Mouse (Mus musculus): ENCODE results near the gene Cnpy3.
"Not testable (repeated sequence)": the region's sequence is repeated elsewhere in the genome, so short reads cannot be mapped to it uniquely, and the experiment has no call there.

Gene Cnpy3

DNA sequence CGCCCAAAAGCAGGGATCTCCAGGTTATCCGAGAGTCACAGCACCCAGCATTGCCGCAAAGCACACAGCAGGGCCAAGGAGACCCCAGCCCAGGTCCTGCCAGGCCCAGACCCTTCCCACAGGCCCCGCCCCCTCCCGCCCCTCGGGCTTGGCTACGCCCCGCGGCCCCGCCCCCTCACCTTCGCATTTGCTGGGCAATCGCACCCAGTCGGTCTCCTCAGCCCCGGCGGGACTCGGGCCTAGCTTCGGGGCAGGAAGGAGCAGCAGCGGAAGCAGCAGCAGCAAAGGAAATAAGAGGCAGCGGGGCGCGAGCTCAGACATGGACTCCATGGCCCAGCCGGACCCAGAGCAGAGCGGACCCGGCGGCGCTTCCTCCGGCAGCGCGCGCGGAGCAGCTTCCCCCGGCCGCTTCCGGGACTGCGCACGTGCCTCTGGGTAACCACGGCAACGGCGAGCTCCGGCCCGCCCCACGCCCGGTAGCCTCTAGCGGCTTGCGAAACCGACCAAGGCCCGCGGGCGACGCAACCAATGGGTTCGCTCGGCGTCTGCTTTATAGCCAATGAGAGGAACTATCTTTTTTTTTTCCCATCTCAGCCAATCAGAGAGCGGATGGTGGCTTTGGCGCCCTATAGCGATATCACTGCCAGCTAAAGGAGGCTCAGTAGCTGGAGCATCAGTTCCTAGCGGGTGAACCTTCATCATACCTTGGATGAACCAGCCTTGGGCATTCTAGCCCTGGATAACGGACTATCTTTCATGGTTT lies at the start of gene Cnpy3:
Gene Cnpy3, minus strand, starts transcription at position 421 of the 763 bp plus-strand sequence.
- peak; percentile 80 for DNase-seq (ENCODE audit: low spot score)

DNA sequence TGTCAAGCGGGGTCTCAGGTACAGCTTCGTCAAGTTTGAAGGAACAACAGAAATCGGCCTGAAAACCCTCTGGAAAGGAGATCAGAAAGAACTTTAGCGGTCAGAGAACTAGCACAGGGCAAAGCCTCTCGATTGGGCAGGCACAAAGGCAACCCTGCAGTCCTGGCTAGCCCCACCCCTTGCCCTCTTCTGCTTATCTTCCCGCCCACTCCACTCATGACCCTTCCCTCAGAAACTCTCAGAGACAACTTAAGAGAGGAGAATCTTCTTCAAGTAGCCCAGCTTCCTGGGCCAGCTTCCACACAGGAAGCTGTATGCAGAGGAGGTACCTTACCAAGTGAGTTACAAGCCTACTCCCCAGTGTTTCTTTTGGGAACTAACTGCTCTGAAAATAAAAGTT lies 49.7 kb upstream of the Cnpy3 start:
- DNase-seq (ENCODE audit: low spot score) = no peak

DNA sequence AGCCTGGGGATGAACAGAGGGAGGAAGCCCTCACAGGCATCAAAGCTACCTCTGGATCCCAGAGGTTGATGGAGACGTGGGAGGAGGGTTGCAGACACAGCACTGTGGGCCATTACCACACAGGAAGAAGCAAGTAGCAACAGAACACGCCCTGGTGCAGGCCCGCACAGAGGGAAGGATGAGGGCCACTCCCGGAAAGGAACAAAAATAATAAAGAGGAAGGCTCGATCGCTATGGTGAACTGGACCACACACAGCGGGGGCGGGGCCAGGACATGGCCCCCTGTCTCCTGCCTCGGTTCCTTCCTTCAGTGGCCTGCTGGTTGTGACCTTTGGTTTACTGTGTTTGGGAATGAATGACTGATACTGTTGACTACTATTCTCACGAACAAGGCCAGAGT lies 47.7 kb upstream of the Cnpy3 start:
- DNase-seq (ENCODE audit: low spot score) = no peak

DNA sequence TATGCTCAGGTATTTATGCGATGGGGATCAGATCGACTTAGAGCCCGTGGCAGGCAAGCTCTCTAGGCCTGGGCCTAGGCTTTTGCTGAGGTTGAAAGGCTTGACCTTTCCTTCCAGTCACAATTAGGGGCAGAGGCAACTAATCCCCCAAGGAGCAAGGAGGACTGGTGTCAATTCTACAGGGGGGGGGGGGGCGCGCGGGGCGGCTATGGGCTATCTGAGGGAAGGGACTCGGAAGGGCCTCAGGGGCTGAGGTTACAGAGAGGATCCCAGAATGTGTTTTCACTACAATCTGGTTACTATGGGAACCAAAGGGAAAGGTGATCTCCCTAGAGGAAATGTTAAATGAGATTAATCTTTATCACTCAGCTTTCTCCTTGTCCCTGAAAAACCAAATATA lies 45.4 kb upstream of the Cnpy3 start:
- no peak for DNase-seq (ENCODE audit: low spot score)

DNA sequence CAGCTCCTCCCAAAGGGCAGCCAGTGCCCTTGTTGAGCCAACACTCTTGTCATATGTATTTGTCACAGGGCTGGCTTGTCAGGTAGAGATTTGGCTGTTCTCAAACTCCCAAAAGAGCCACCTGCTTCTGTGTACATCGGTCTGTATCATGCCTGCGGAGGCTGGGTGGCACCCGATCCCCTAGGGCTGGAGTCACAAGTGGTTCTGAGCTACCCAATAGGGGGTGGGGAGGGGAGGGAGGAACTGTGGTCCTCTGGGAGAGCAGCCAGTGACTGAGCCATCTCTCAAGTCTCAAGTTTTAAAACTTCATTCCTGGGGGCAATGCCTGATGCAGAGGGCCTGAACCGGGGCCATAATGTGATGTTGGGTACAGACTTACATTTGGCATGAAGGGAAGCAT lies 44.7 kb upstream of the Cnpy3 start:
- no peak for DNase-seq (ENCODE audit: low spot score)

DNA sequence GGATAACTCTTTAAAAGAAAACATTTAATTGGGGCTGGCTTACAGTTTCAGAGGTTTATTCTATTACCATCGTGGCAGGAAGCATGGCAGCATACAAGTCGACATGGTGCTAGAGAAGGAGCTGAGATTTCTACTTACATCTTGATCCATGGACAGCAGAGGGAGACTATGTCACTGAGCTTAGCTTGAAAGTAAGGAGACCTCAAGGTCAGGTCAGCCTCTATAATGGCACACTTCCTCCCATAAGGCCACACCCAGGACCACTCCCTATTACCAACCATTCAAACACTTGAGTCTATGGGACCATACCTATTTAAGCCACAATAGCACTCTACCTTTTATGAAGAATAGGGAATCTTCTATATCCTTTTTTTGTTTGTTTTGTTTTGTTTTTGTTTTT lies 40.9 kb upstream of the Cnpy3 start:
- no peak for DNase-seq (ENCODE audit: low spot score)

DNA sequence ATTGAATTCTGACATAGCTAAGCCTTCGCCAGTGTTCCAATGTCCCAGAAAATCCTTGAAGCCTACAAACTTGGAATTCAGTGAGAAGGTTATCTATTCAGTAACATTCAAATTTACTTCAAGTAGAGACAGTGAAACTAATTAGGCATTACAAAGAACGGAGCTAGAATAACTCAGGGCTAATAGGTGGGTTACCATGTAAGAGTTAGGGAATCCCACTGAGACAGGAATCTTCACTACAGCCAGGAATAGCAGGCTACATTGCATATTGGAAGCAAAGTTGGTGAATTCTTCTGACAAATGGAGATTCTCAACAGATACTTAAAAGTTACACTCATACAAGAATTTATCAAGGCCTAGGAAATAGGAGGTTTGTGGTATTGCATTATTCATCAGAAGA lies 36.0 kb upstream of the Cnpy3 start:
- DNase-seq (ENCODE audit: low spot score) = not testable (repeated sequence)

DNA sequence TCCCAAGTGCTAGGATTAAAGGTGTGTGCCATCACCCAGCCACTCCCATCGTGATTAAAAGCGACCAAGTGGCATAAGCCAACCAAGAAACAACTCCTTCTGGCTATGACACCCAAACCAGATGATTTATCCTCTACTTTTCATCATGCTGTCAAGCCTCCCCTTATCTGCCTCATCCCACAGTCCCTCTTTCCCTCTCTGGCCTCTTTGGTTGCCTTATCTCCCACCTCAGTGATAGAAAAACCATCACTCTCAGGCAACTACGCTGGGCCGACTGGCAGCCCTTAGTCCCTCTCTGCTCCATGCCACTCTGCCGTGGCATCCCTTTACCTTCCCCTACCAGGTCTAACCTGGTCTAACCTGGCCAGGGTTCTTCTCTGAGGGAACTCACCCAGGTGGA lies 34.9 kb upstream of the Cnpy3 start:
- DNase-seq (ENCODE audit: low spot score) = no peak

DNA sequence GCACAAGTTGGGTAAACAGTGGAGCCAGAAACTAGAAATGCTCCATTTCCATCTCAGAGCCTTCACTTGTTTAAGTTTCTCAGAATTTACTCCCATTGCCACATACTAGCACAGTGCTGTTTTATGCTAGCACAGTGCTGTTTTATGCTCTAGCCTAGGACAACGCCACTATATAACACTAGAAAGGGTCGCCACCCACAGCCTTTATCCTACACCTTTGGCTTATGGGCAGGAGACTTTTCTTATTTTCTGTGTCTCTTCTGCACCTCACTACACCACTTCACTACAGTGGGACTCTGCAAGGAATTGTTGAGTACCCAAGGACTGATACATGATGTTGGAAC lies 31.2 kb upstream of the Cnpy3 start:
- no peak for DNase-seq (ENCODE audit: low spot score)

DNA sequence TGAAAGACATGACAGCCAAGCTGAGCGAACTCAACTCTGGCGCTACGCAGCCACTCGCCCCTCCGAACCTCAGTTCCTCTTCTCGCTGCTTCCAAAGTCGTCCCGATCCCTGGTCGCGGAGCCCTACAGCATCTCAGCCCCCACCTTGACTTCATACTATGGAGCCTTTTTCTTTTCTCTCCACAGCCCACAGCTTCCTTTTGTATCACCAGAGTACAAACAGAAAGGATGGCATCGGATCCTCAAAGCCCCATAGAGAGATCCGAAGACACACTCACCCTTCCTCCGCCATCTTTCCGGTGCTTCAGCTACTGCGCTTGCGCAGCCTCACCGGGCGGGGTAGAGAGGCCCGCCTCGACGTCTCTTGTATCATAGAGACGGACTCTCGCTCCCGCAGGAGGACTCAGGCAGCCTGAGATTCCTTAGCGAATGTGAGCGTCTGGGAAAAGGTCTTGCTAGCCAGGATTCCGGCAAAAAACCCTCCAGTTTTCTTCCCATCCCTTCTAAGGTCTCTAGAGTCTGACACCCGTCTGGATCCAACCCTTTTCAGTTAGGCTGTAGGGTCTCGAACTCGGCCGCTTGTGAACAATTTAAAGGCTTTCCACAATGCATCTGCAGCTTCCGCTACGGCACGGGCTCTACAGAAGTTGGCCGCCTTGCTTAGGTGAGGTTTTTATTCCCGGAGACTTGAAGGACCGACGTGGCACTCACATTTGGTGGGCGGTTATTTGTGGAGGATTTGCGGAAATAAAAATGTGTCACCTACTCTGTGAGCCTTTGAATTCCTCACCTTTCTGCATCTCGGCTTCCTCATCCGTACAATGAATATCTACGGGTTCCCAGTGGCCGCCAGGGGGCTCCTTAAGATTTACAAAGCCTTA lies 30.6 kb upstream of the Cnpy3 start, which contains the start of gene Rpl7l1:
Gene Rpl7l1, minus strand, starts transcription at position 332 of the 881 bp plus-strand sequence.
- DNase-seq (ENCODE audit: low spot score) = peak; percentile 93

DNA sequence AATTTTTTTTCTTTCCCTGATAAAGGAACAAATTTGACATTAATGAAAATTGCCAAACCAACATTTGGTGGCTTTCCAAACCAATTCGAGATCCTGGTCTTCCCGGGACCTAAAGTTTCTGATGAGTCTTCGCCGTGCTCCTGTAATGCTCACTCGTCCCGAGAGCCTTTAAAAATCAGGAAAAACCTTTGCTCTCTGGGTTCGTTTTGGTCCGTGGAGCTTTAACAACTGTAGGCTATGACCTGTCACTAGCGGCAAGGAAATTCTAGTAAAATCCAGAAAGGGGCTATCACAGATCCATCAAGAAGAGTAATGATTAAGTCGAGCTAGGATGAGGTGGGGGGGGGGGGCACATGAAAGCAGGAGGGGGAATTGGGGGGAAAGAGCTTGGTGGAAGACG lies 29.9 kb upstream of the Cnpy3 start:
- no peak for DNase-seq (ENCODE audit: low spot score)

DNA sequence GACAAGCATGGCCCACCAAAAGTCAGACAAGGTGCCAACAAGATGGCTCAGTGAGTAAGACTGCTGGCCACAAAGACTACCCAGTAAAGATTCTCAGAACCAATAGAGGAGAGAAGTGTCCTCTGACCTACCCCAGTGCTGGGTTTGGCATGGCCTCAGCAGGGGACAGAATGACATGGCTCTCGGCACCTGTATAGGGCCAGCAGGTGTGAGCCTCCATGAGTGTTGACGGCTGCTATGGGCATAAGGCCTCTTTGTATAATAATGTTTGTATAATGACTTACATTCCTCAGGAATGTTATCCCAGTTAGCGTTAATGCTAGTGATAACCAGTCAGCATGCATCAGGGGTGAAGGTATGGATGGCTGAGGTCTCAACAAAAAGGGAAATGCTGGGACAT lies 24.1 kb upstream of the Cnpy3 start:
- no peak for DNase-seq (ENCODE audit: low spot score)

DNA sequence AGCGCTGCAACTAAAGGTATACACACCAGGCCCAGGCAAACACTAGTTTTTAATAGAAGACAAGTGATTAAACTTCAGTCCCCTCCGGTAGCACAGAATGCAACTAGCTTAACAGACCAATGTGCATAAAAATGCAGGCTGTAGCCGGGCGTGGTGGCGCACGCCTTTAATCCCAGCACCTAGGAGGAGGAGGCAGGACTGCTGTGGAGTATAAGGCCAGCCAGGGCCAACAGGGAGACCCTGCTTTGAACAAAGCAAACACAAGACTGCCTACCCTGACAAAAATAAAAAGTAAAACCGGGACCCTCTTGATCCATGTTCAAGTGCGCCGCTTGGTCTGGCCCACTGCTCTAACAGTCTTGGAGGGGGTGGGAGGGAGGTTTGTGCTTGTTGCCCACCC lies 23.1 kb upstream of the Cnpy3 start:
- no peak for DNase-seq (ENCODE audit: low spot score)

DNA sequence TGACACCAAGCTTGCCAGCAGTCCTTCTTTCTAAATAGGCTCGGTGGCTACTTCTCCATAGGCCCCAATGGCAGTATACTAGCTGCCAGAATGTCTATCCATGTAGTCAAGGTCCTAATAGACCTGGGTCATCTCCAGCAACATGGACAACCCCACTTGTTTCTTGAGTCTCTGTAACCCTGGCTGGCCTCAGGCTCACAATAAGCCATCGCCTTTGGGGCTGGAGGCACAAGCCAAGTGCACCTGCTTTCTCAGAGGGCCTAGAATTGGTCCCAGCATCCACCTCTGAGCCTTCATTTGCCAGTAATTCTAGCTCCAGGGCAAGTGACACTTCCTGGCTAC lies 22.1 kb upstream of the Cnpy3 start:
- DNase-seq (ENCODE audit: low spot score) = no peak

DNA sequence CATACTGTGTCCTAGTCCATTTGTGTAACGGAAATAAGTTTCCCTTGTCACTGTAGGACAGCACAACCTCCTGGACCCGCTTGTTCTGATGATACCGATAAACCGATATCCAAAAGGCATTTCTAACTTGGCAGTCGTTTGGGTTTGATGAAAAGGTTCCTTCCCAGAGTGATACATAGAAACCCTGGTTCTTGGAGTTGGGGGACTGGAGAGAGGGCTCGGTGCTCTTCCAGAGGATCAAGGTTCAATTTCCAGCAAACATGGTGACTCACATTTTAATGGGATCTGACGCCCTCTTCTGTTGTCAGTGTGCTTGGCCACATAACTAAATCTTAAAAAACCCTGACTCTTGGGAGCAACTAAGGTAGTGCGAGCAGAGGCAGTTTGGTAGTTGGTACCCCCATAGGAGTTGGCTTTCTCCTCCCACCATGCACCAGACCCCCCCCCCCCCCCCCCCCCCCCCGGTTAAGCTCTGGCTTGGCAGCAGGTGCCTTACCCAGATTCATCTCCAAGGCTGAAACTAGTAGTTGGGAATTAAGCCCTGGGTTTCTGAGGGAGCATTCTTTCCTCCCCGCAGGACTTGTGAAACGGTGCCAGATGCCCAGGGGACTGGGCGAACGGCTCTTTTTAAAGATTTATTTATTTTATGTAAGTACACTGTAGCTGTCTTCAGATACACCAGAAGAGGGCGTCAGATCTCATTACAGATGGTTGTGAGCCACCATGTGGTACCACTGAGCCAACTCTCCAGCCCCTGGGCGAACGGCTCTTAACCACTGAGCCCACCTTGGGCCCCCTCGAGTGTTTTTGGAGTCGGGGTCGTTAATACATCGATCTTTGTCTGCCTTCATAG lies 21.5 kb upstream of the Cnpy3 start:
- no peak for DNase-seq (ENCODE audit: low spot score)

DNA sequence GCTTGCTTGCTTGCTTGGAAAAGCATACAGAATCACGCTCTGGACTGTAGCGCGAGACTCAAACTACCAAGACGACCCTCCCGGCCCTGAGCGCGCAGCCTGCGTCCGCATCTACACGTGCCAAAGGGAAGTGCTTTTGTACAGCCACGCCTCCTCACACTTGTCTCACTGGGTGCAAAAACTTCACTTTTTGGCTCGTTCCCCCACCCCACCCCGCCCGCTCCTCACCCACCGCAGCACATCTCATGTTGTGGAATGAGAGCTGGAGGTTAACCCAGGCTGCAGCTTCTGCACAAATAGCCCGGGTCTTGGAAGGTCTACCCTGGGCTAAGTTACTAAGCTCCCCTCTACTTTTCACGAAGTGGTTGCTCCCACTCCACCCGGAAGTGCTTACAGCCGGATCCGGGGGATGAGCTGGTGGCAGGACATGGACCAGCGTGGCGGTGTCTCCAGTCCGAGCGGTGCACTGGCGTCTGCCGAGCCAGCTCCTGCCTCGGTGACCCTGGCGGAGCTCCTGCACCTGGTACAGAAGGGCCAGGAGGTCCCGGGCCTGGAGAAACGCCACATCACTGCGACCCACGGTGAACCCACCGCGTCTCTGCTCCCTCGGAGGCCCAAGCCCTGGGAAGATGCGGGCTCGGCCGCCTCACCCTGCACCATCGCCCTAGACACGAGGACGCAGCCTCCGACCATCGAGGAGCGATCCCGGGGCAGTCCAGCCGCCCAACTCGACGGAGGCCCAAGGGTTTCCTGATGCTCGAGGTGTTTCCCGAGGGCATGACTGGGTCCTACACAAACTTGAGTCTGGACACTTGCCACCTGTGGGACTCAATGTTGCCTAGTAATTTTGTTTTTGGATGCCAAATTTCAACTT lies 20.6 kb upstream of the Cnpy3 start, which contains the start of gene 2310039H08Rik:
Gene 2310039H08Rik, plus strand, starts transcription at position 232 of the 874 bp plus-strand sequence.
- peak; percentile 73 for DNase-seq (ENCODE audit: low spot score)

DNA sequence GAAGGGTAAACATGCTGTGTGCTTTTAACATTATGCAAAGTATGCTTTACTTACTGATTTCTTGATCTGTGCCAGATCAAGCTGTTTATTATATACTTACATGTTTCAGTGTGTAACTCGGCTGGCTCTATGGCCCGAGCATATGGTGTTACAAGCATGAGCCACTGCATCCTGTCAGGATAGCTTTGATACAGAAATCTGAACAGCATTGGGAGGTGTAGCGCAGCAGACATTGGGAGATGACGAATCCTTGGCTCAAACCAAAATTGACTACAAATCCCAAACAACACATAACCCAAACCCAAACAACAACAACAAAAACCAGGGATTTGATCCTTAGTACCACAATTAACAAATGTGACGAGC lies 20.0 kb upstream of the Cnpy3 start:
- DNase-seq (ENCODE audit: low spot score) = no peak

DNA sequence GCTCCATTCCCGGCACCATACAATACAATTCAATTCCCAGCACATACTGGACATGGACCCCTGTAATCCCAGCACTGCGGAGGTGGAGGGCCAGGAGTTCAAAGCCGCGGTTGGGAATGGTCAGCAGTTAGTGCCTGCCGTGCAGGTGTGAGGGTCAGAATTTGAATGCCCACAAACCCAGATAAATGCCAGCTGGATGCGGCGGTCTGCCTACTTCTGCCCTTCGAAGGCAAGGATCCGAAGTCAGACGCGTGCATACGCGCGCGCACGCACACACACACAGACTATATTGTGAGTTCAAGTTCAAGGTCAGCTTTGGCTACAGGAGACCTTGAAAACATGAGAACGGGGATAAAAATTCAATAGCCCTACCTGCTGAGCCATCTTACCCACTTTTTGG lies 19.6 kb upstream of the Cnpy3 start:
- no peak for DNase-seq (ENCODE audit: low spot score)

DNA sequence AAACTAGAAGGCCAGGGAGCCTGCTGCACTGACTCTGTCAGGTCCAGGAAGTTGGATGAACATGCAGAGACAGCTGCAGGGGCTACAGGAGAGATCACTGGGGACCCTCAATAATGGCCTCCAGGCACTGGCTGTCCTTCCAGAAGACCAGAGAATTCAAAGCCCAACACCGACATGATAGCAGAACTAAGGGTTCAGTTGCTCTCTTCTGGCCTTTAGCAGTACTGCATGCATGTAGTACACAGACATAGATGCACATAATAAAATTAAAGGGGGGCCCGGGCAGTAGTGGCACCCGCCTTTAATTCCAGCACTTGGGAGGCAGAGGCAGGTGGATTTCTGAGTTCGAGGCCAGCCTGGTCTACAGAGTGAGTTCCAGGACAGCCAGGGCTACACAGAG lies 19.0 kb upstream of the Cnpy3 start:
- DNase-seq (ENCODE audit: low spot score) = no peak

DNA sequence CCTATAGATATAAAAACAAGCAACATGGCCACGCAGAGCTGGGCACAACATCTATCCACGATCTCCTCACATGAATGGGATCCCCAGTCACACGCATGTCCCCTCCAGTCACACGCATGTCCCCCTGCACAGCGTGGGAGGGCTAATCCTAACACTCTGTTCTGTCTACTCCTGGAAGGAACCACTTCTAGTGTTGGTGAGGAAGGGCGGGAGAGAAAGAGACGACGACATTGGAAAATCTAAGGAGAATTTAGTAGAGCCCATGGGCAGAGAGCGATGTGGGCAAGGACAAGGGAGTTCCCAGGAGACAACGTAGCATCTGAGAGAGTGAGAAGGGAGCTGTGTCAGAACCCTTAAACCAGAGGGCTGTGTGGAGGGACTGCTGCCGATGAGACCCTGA lies 18.5 kb upstream of the Cnpy3 start:
- DNase-seq (ENCODE audit: low spot score) = no peak

DNA sequence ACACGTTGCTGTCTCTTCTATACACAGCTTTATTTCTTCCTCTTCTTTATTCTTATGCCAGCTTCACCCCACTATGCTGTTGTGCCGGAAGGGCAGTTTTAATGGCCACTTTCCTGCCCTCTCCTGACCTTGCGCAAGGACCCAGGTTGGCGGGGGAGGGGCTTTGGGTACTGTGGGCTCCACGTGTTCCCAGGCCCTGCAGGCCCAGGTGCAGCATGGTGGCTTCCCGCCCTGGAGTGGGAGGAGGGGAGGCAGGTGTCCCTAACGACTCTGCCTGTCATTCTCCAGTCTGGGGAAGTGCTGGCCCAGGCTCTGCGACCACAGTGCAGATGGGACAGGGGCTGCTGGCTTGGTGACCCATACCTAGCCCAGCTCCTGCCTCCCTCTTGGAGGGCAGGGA lies 15.9 kb upstream of the Cnpy3 start:
- no peak for DNase-seq (ENCODE audit: low spot score)

DNA sequence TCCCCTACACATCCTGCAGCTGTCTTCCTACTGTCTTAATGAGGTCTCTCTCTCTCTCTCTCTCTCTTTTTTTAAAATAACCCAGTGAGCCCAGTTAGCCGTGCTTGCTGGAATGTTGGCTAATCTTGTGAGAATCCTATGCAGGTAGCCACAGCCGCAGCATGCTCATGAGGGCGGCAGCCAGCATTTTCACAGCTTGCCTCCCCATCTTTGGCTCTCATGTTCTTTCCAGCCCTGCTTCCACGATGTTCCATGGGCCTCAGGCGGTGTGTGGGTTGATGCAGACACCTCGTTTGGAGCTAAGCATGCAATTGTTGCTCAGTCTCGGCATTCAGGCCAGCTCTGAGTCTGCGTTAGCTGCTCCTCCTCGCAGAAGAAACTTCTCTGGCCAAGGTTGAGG lies 12.9 kb upstream of the Cnpy3 start:
- not testable (repeated sequence) for DNase-seq (ENCODE audit: low spot score)

Measured in ovary, postnatal 10 days (tissue).